Mouse (Mus musculus) embryo, embryonic 10 days (tissue): ENCODE measurements around the gene Kctd20.
"Not testable (repeated sequence)": the region's sequence is repeated elsewhere in the genome, so short reads cannot be mapped to it uniquely, and the experiment has no call there.

Experiments
- DNase-seq: peaks from one replicate; pipeline ENCODE4 v3.0.0-alpha.2; 2015; ENCODE audit warnings: low spot score

The Kctd20 gene

GRCm38 (mm10) chr17:28984724-28985420 lies 33.1 kb downstream of the Kctd20 start:
- DNase-seq = no peak

GRCm38 (mm10) chr17:28986833-28987232 lies 35.1 kb downstream of the Kctd20 start:
- DNase-seq = peak; percentile 43

- DNase-seq = peak; percentile 77
Measured at GRCm38 (mm10) chr17:28987713-28988112, 36.0 kb downstream of the Kctd20 start.

- DNase-seq = no peak
Measured at GRCm38 (mm10) chr17:28988291-28988690, 36.5 kb downstream of the Kctd20 start.

- DNase-seq = no peak
Measured at GRCm38 (mm10) chr17:28988996-28989395, 37.2 kb downstream of the Kctd20 start.

GRCm38 (mm10) chr17:28990060-28990459 lies 38.3 kb downstream of the Kctd20 start:
- no peak for DNase-seq

GRCm38 (mm10) chr17:28991286-28991685 lies 39.5 kb downstream of the Kctd20 start:
- DNase-seq = no peak

- DNase-seq = no peak
Measured at GRCm38 (mm10) chr17:28992105-28992504, 40.4 kb downstream of the Kctd20 start.

- not testable (repeated sequence) for DNase-seq
Measured at GRCm38 (mm10) chr17:28993004-28993403, 41.3 kb downstream of the Kctd20 start.

- no peak for DNase-seq
Measured at GRCm38 (mm10) chr17:28994615-28995014, 42.9 kb downstream of the Kctd20 start.

GRCm38 (mm10) chr17:29000465-29000864 lies 48.7 kb downstream of the Kctd20 start:
- no peak for DNase-seq

- DNase-seq = no peak
Measured at GRCm38 (mm10) chr17:29003740-29004139, 52.0 kb downstream of the Kctd20 start.

- DNase-seq = no peak
Measured at GRCm38 (mm10) chr17:29005002-29005401, 53.3 kb downstream of the Kctd20 start.

- DNase-seq = no peak
Measured at GRCm38 (mm10) chr17:29006812-29007211, 55.1 kb downstream of the Kctd20 start.

GRCm38 (mm10) chr17:29007243-29007640 lies 55.5 kb downstream of the Kctd20 start:
- DNase-seq = no peak

GRCm38 (mm10) chr17:29007641-29008325 lies 56.0 kb downstream of the Kctd20 start, which contains the start of gene Stk38:
TSS of gene Stk38 (minus strand) at chr17:29007995.
- peak; percentile 89 for DNase-seq

- no peak for DNase-seq
Measured at GRCm38 (mm10) chr17:29008326-29008650, 56.5 kb downstream of the Kctd20 start.

GRCm38 (mm10) chr17:29009181-29009580 lies 57.4 kb downstream of the Kctd20 start:
- DNase-seq = no peak

- peak; percentile 61 for DNase-seq
Measured at GRCm38 (mm10) chr17:29014235-29014634, 62.5 kb downstream of the Kctd20 start.

- peak; percentile 58 for DNase-seq
Measured at GRCm38 (mm10) chr17:29015638-29016037, 63.9 kb downstream of the Kctd20 start.

- no peak for DNase-seq
Measured at GRCm38 (mm10) chr17:29016705-29017104, 65.0 kb downstream of the Kctd20 start.

- DNase-seq = peak; percentile 74
Measured at GRCm38 (mm10) chr17:29018292-29018984, 66.7 kb downstream of the Kctd20 start.
